Mouse (Mus musculus) midbrain, embryonic 11.5 days (tissue): Measurements from ENCODE around the gene Nat8f5. TPM values are rescaled to one million over a fixed set of nuclear protein-coding genes. Genes with fewer than 3 reads are reported as not detected.
"Not testable (repeated sequence)": the region's sequence is repeated elsewhere in the genome, so short reads cannot be mapped to it uniquely, and the experiment has no call there.

Experiments used
- ATAC-seq: fragments of 200-750 bp; cut with Nextera tagmentation; 2 replicates; pipeline ENCODE4 v1.8.0; 2017; ENCODE audit warnings: moderate TSS enrichment, moderate library complexity; ENCODE audit not compliant: low FRiP score
- DNase-seq: peaks from one replicate; pipeline ENCODE4 v3.0.0; 2015; ENCODE audit warnings: low spot score; ENCODE audit errors: missing footprints
- H3K27ac ChIP-seq: fragments of 300-500 bp; sonication (generic); 2 replicates; pipeline ENCODE4 v1.5.1; 2014; ENCODE audit warnings: low read depth, low read length
- H3K27me3 ChIP-seq: fragments of 300-500 bp; sonication (generic); 2 replicates; pipeline ENCODE4 v1.6.1; 2014; ENCODE audit warnings: mild to moderate bottlenecking, low read length, moderate library complexity, mixed read lengths; ENCODE audit not compliant: control insufficient read depth, insufficient read depth
- H3K36me3 ChIP-seq: fragments of 300-500 bp; sonication (generic); 2 replicates; pipeline ENCODE4 v1.6.1; 2014; ENCODE audit warnings: mild to moderate bottlenecking, low read length, moderate library complexity, mixed read lengths; ENCODE audit not compliant: control insufficient read depth, insufficient read depth
- H3K4me1 ChIP-seq: fragments of 300-500 bp; sonication (generic); 2 replicates; pipeline ENCODE4 v1.6.1; 2014; ENCODE audit warnings: low read length; ENCODE audit not compliant: control insufficient read depth, insufficient read depth
- H3K4me2 ChIP-seq: fragments of 300-500 bp; sonication (generic); 2 replicates; pipeline ENCODE4 v1.6.1; 2014; ENCODE audit warnings: mild to moderate bottlenecking, moderate library complexity
- H3K4me3 ChIP-seq: fragments of 300-500 bp; sonication (generic); 2 replicates; pipeline ENCODE4 v1.5.1; 2014; ENCODE audit warnings: low read depth, low read length
- H3K9ac ChIP-seq: fragments of 300-500 bp; sonication (generic); 2 replicates; pipeline ENCODE4 v1.6.1; 2014; ENCODE audit warnings: low read length
- H3K9me3 ChIP-seq: fragments of 300-500 bp; sonication (generic); 2 replicates; pipeline ENCODE4 v1.6.1; 2016; ENCODE audit warnings: low read length; ENCODE audit not compliant: control insufficient read depth
- WGBS: fragments of 180-500 bp; shearing (Covaris S2); extraction: QIAGEN DNeasy Blood & Tissue Kit; methylation state at CpG from one replicate; pipeline ENCODE4 v1.1.7; 2014; 5-methylcytosine and 5-hydroxymethylcytosine counted together
- polyA plus RNA-seq: library from polyadenylated mRNA; unstranded; fragments of >200 nt; fragmentation: Nextera tagmentation; extraction: Ambion mirVana; gene quantifications from 2 replicates; pipeline ENCODE4 v1.2.1, GENCODE M21; 2014

Gene Nat8f5
- polyA plus RNA-seq, 1 experiment from 2014 or later, result not detected

DNA sequence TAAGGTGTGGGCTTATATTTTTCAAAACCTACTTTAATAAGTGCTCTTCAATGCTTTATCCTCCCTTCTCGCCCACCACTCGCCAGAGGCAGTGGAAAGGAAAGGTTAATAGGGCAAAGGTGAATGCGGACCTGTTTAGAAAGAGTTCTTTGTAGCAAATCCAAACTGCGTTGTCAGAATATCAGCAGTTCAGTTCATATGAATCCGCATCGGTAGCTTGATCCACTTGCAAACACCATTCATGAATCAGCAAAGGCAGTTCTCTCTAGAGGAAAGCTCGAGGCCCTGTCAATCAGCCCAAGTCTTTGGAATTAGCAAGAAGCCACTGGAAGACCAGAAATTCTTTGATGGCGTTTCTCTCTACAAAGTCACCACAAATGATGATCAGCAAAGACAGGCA is 17.9 kb upstream of the Nat8f5 start:
- 61% methylated on average over 8 of the region's 8 CpGs for WGBS
- no peaks in the 10 kb centered on the region for H3K36me3 ChIP-seq
- no peaks in the 10 kb centered on the region for H3K27me3 ChIP-seq
- ATAC-seq (no peak), DNase-seq (no peak)
- H3K27ac ChIP-seq, result no peak overlapping the region
- H3K4me2 ChIP-seq, result no peak overlapping the region
- H3K9ac ChIP-seq, result no peak overlapping the region
- no peak overlapping the region for H3K4me3 ChIP-seq
- no peaks in the 10 kb centered on the region for H3K9me3 ChIP-seq
- no peaks in the 10 kb centered on the region for H3K4me1 ChIP-seq

DNA sequence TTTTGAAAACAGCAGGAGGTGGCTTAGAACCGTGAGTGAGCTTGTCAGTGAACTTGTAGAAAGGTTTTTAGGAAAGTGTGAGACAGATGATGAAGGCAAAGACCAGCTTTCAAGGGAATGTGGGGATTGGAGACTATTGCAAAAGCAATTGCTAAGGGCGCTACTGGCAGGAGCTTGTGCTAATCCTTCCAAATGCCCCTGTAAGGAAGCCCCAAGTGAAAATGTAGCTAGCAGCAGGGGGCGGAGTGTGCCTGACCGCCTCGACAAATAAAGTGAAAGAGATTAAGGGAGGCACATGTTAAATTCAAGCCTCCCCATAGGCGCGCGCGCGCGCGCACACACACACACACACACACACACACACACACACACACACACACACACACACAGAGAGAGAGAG is 16.5 kb upstream of the Nat8f5 start:
- peak; percentile 57; the same call in 1 of the 2 replicates for ATAC-seq
- not testable (repeated sequence) for H3K27me3 ChIP-seq, H3K4me1 ChIP-seq, H3K4me3 ChIP-seq, H3K4me2 ChIP-seq, H3K27ac ChIP-seq, H3K9ac ChIP-seq, H3K9me3 ChIP-seq, H3K36me3 ChIP-seq
- WGBS, result 19% methylated on average over 12 of the region's 12 CpGs
- DNase-seq, result peak; percentile 89

DNA sequence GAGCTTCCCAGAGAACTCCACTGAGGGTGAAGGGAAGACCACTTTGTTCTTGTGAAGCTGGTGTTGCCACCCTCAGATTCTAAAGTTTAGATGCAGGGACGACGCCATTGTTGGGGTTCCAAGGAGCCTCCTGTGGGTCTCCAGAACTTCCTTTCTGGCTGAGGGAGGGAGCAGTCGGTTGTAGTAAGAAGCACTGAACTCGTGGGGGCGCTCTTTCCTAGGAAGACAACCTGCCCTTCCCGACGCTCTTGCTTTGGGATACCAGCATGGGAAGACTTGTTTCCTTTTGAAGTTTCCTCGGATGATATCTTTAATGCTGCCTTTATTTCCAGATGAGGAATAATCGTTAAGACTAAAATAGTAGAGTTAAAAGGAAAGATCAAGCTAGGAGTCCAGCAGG is 16.1 kb upstream of the Nat8f5 start:
- H3K4me3 ChIP-seq, DNase-seq, ATAC-seq, H3K9ac ChIP-seq, H3K27me3 ChIP-seq, H3K4me1 ChIP-seq, H3K27ac ChIP-seq, H3K9me3 ChIP-seq, H3K4me2 ChIP-seq, H3K36me3 ChIP-seq: not testable (repeated sequence)
- WGBS, result 16% methylated on average over 8 of the region's 9 CpGs

DNA sequence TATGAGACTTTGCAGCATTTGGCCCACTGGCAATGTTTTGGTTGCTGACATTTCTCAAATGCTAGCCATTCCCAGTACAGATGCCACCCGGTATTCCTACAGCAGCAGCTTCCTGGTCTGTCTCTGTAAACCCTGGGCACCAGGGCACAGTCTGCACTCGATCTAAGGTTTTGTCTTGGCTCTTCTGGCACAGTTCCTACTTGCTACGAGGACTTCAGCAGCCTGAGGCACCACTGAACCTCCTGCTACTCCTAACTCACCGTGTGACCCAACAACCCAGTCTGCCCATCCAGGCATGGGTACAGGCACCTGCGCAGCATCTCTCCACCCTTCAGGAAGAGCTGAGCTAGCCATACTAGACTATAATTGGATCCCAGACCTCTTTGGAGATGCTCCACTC is 15.3 kb upstream of the Nat8f5 start:
- not testable (repeated sequence) for H3K27ac ChIP-seq, H3K9ac ChIP-seq, H3K36me3 ChIP-seq, H3K4me1 ChIP-seq, H3K9me3 ChIP-seq, H3K27me3 ChIP-seq, DNase-seq, H3K4me2 ChIP-seq, ATAC-seq, H3K4me3 ChIP-seq
- WGBS, result 84% methylated on average over 5 of the region's 5 CpGs

DNA sequence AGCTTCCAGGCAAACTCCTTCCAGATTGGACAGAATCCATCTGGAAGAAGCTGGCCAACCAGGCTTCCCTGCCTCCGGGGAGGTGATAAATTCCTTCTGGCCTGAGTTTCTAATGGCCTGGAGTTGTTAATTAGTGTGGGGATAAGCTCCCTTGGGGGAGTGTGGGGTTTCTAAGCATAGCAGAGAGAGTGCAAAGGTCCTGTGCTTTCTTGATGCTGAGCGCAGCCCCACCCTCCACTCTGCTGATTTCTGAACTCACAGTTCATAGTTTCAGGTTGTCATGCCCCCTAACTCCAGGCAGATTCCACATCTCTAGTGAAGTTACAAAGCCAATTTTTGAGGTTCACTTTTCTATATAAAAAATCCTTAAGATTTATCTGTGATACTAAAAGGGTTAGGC is 14.3 kb upstream of the Nat8f5 start:
- 81% methylated on average over 1 of the region's 2 CpGs for WGBS
- H3K9ac ChIP-seq, H3K4me2 ChIP-seq, H3K4me1 ChIP-seq, H3K27me3 ChIP-seq, H3K9me3 ChIP-seq, ATAC-seq, H3K27ac ChIP-seq, H3K36me3 ChIP-seq, H3K4me3 ChIP-seq, DNase-seq: not testable (repeated sequence)

DNA sequence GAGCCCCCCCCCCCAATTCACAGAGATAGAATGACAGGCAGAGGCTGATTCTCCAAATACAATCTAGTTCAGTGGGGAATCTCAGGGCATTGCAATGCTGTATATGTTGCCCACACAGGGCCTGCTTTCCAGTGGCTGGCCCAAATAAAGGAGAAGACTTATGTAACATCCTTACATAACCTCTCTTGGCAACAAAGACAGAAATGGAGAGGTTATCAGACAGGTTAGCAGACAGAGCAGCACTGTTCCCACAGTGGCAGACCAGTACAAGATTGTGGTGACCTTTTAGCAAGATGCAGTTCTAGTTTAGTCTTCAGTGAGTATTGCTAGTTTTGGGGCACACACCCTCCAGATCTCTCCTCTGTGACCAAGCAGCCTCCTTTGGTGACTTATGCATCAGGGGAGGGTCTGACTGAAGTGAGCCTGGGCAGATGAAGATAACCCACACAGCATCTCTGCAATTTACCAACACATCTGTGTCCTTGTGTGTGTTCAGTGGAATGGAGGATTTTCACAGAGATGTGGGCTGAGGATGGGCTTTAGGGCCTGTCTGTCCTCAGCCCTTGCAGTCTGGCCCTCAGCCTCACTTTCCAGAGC is 13.8 kb upstream of the Nat8f5 start:
- not testable (repeated sequence) for H3K9me3 ChIP-seq, H3K4me3 ChIP-seq, H3K4me2 ChIP-seq, H3K9ac ChIP-seq, DNase-seq, H3K36me3 ChIP-seq, H3K27me3 ChIP-seq, H3K4me1 ChIP-seq, H3K27ac ChIP-seq, ATAC-seq

DNA sequence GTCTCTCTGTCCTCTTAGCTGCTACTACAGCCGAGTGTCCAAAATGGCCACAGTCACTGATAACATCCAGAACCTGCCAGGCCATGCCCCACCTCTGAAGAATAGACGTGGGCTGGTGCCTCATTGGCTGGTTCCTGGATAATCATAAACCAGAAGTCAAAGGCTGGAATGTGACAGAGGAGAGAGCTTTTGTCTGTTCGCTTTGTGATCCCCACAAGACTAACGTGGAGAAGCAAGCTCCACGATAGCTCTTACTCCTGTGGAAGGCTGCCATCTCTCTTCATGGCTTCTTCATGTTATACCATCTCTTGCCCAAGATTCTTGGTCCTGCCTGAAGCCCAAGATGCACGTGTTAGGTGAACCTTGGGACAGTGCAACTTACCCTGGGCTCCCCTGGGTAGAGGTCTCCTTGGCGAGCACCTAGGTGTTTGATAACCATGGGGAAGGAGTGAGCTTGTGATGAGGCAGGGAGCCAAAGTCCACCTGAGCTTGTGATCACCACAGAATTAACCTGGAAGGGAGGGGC is 11.1 kb upstream of the Nat8f5 start, which contains the start of gene Nat8:
Gene Nat8 (minus strand): TSS at position 287 of the 526 bp plus-strand sequence.
- Histone ChIP-seq H3K9ac (no peak within 1 kb of the TSS), H3K36me3 (no peaks in the 10 kb centered on the region), H3K4me3 (no peak within 1 kb of the TSS), H3K27ac (no peak within 1 kb of the TSS), H3K27me3 (no peaks in the 10 kb centered on the region), H3K9me3 (no peaks in the 10 kb centered on the region), H3K4me2 (no peak within 1 kb of the TSS), H3K4me1 (no peaks in the 10 kb centered on the region)
- 85% methylated on average over 7 of the region's 7 CpGs for WGBS
- ATAC-seq (no peak), DNase-seq (no peak)

DNA sequence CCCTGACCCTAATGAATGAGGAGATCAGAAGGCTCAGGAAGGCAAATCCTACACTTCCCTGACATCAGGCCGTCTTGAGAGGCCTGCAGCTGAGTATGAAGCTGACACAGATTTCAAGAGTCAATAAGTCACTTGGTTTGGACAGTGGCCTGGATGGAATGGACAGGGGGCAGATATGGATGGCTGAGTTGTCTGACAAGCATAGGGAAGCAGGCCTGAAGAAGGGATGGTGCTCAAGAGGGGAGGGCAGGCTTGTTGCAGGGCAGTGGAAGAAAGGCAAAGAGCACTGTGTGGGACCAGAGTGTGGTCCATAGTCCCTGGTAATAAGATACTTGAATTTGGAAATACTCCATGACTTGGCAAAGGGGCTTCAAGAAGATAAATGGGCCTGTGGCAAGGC is 8.7 kb upstream of the Nat8f5 start:
- H3K36me3 ChIP-seq, result no peaks in the 10 kb centered on the region
- H3K9me3 ChIP-seq, result no peaks in the 10 kb centered on the region
- no peak for ATAC-seq
- H3K4me1 ChIP-seq, result no peaks in the 10 kb centered on the region
- H3K27me3 ChIP-seq, result no peaks in the 10 kb centered on the region
- no peak for DNase-seq
- no peak overlapping the region for H3K4me3 ChIP-seq
- no peak overlapping the region for H3K9ac ChIP-seq
- WGBS, result 68% methylated on average over 1 of the region's 1 CpGs
- no peak overlapping the region for H3K27ac ChIP-seq
- H3K4me2 ChIP-seq, result no peak overlapping the region

DNA sequence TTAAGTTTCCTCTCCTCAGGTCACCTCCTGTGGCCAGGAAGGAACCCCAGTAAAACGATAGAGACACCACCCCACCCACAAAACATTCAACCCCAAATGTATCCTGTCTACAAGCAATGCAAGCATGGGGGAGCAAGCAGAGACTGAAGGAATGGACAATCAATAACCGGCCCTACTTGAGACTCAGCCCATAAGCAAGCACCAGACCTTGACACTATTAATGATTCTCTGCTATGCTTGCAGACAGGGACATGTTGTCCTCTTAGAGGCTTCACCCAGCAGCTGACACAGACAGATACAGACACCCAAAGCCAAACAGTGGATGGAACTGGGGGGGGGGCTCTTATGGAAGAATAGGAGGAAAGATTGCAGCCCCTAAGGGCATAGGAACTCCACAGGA is 5.1 kb upstream of the Nat8f5 start:
- ATAC-seq (no peak), DNase-seq (no peak)
- Histone ChIP-seq H3K4me2 (no peak overlapping the region), H3K4me1 (no peaks in the 10 kb centered on the region), H3K27me3 (no peaks in the 10 kb centered on the region), H3K27ac (no peak overlapping the region), H3K9me3 (no peaks in the 10 kb centered on the region), H3K9ac (no peak overlapping the region), H3K36me3 (no peaks in the 10 kb centered on the region), H3K4me3 (no peak overlapping the region)
- 96% methylated on average over 2 of the region's 2 CpGs for WGBS
